Mouse (Mus musculus): ENCODE results near the gene Adamtsl1. TPM values are rescaled to one million over a fixed set of nuclear protein-coding genes. Genes with fewer than 3 reads are reported as not detected.

The Adamtsl1 gene
- polyA plus RNA-seq, 1 experiment from 2014 or later = 12.5 TPM

GRCm38 (mm10) chr4:86289511-86290273 lies 775.7 kb downstream of the Adamtsl1 start:
- Histone ChIP-seq H3K27ac (ENCODE audit: low read depth, low read length) (no peak overlapping the region), H3K9me3 (ENCODE audit: control insufficient read depth, low read length) (no peaks in the 10 kb centered on the region), H3K27me3 (replicated peaks; ENCODE audit: control insufficient read depth, insufficient read depth, low read length) (no peaks in the 10 kb centered on the region), H3K4me2 (ENCODE audit: low read length) (no peak overlapping the region), H3K4me1 (ENCODE audit: control insufficient read depth, insufficient read depth, low read depth, low read length) (no peaks in the 10 kb centered on the region), H3K36me3 (ENCODE audit: control insufficient read depth, insufficient read depth, low read length) (no peaks in the 10 kb centered on the region), H3K4me3 (ENCODE audit: low read length) (no peak overlapping the region), H3K9ac (ENCODE audit: low read depth, low read length) (no peak overlapping the region)
- WGBS = 75% methylated on average over 12 of the region's 12 CpGs
- no peak for ATAC-seq

DNA sequence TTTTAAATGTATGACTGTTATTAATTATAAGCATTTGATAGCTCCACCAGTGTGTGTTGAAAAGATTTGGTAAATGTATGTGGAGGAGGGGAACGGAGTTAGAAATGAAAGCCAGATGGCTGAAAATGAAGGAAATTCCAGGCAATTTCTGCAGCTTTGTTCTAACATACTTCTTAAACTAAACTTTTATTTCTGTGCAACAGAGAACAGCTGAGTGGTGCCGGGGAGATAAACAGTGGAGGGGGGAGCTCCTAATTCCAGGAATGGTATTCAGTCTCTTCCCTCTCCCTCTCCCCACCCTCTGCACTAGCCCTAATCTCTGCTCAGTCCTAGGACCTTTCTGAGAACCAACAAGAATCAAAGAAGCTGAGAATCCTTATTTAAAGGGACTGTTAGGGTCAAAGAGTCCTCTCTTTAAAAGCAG lies 780.9 kb downstream of the Adamtsl1 start:
- Histone ChIP-seq H3K36me3 (ENCODE audit: control insufficient read depth, insufficient read depth, low read length) (no peaks in the 10 kb centered on the region), H3K4me3 (ENCODE audit: low read length) (no peak overlapping the region), H3K27me3 (replicated peaks; ENCODE audit: control insufficient read depth, insufficient read depth, low read length) (no peaks in the 10 kb centered on the region), H3K4me1 (ENCODE audit: control insufficient read depth, insufficient read depth, low read depth, low read length) (no peaks in the 10 kb centered on the region), H3K27ac (ENCODE audit: low read depth, low read length) (no peak overlapping the region), H3K9me3 (ENCODE audit: control insufficient read depth, low read length) (no peaks in the 10 kb centered on the region), H3K4me2 (ENCODE audit: low read length) (no peak overlapping the region), H3K9ac (ENCODE audit: low read depth, low read length) (no peak overlapping the region)
- WGBS = 58% methylated on average over 2 of the region's 2 CpGs
- no peak for ATAC-seq

GRCm38 (mm10) chr4:86301469-86301868 lies 787.5 kb downstream of the Adamtsl1 start:
- no peaks in the 10 kb centered on the region for H3K36me3 ChIP-seq (ENCODE audit: control insufficient read depth, insufficient read depth, low read length)
- no peaks in the 10 kb centered on the region for H3K27me3 ChIP-seq (replicated peaks; ENCODE audit: control insufficient read depth, insufficient read depth, low read length)
- H3K4me1 ChIP-seq (ENCODE audit: control insufficient read depth, insufficient read depth, low read depth, low read length) = no peaks in the 10 kb centered on the region
- no peak for ATAC-seq
- no peaks in the 10 kb centered on the region for H3K9me3 ChIP-seq (ENCODE audit: control insufficient read depth, low read length)
- no peak overlapping the region for H3K4me2 ChIP-seq (ENCODE audit: low read length)
- 89% methylated on average over 6 of the region's 6 CpGs for WGBS
- no peak overlapping the region for H3K9ac ChIP-seq (ENCODE audit: low read depth, low read length)
- no peak overlapping the region for H3K4me3 ChIP-seq (ENCODE audit: low read length)
- no peak overlapping the region for H3K27ac ChIP-seq (ENCODE audit: low read depth, low read length)

- no peak for ATAC-seq
- H3K4me3 ChIP-seq (ENCODE audit: low read length) = no peak overlapping the region
- no peaks in the 10 kb centered on the region for H3K36me3 ChIP-seq (ENCODE audit: control insufficient read depth, insufficient read depth, low read length)
- H3K27ac ChIP-seq (ENCODE audit: low read depth, low read length) = no peak overlapping the region
- H3K27me3 ChIP-seq (replicated peaks; ENCODE audit: control insufficient read depth, insufficient read depth, low read length) = no peaks in the 10 kb centered on the region
- WGBS = 76% methylated on average over 4 of the region's 4 CpGs
- H3K4me1 ChIP-seq (ENCODE audit: control insufficient read depth, insufficient read depth, low read depth, low read length) = no peaks in the 10 kb centered on the region
- H3K9me3 ChIP-seq (ENCODE audit: control insufficient read depth, low read length) = no peaks in the 10 kb centered on the region
- H3K9ac ChIP-seq (ENCODE audit: low read depth, low read length) = no peak overlapping the region
- no peak overlapping the region for H3K4me2 ChIP-seq (ENCODE audit: low read length)
These were observed 788.1 kb downstream of the Adamtsl1 start for GRCm38 (mm10) chr4:86302095-86302494.

DNA sequence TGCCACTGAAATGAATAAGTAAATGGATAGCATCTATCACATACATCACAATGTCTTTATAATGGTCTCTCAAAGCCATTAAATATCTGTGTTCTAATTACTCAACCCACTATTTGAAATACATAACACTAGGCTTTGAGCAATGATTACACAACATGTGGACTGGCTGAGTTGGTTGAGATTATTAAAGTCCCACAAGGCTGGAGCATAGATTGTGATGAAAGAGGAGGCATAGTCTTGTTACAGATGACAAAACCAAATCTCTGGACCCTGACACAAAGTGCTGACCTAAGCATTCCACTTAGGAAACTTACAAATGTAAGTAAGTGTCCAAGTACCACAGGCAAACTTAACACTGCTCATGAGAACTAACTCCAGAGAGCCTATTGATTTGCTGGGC lies 792.8 kb downstream of the Adamtsl1 start:
- no peak overlapping the region for H3K27ac ChIP-seq (ENCODE audit: low read depth, low read length)
- ATAC-seq = no peak
- H3K4me1 ChIP-seq (ENCODE audit: control insufficient read depth, insufficient read depth, low read depth, low read length) = no peaks in the 10 kb centered on the region
- H3K27me3 ChIP-seq (replicated peaks; ENCODE audit: control insufficient read depth, insufficient read depth, low read length) = no peaks in the 10 kb centered on the region
- H3K36me3 ChIP-seq (ENCODE audit: control insufficient read depth, insufficient read depth, low read length) = no peaks in the 10 kb centered on the region
- H3K4me2 ChIP-seq (ENCODE audit: low read length) = no peak overlapping the region
- H3K9ac ChIP-seq (ENCODE audit: low read depth, low read length) = no peak overlapping the region
- H3K9me3 ChIP-seq (ENCODE audit: control insufficient read depth, low read length) = no peaks in the 10 kb centered on the region
- no peak overlapping the region for H3K4me3 ChIP-seq (ENCODE audit: low read length)

DNA sequence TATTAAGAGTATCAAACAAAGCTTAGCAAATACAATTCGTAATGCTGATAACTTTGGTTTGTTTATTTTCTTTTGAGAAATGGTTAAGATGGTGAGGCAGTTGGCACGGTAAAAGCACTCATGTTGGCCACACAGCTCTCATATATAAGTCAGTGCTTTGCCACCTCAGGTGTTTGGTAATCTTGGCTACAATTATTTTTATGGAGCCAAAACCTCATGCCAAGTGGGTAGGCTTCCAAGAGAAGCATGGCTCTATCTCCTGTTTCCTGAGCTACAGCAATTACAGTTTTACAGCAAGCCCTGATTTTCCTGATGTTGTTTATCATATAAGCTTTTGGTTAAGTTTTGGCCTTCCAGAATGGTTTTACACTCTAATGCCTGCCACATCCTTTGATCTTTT lies 795.2 kb downstream of the Adamtsl1 start:
- WGBS = 89% methylated on average over 2 of the region's 2 CpGs
- Histone ChIP-seq H3K4me2 (ENCODE audit: low read length) (no peak overlapping the region), H3K27me3 (replicated peaks; ENCODE audit: control insufficient read depth, insufficient read depth, low read length) (no peaks in the 10 kb centered on the region), H3K4me1 (ENCODE audit: control insufficient read depth, insufficient read depth, low read depth, low read length) (no peaks in the 10 kb centered on the region), H3K9ac (ENCODE audit: low read depth, low read length) (no peak overlapping the region), H3K4me3 (ENCODE audit: low read length) (no peak overlapping the region), H3K27ac (ENCODE audit: low read depth, low read length) (no peak overlapping the region), H3K9me3 (ENCODE audit: control insufficient read depth, low read length) (no peaks in the 10 kb centered on the region), H3K36me3 (ENCODE audit: control insufficient read depth, insufficient read depth, low read length) (no peaks in the 10 kb centered on the region)
- ATAC-seq = no peak

DNA sequence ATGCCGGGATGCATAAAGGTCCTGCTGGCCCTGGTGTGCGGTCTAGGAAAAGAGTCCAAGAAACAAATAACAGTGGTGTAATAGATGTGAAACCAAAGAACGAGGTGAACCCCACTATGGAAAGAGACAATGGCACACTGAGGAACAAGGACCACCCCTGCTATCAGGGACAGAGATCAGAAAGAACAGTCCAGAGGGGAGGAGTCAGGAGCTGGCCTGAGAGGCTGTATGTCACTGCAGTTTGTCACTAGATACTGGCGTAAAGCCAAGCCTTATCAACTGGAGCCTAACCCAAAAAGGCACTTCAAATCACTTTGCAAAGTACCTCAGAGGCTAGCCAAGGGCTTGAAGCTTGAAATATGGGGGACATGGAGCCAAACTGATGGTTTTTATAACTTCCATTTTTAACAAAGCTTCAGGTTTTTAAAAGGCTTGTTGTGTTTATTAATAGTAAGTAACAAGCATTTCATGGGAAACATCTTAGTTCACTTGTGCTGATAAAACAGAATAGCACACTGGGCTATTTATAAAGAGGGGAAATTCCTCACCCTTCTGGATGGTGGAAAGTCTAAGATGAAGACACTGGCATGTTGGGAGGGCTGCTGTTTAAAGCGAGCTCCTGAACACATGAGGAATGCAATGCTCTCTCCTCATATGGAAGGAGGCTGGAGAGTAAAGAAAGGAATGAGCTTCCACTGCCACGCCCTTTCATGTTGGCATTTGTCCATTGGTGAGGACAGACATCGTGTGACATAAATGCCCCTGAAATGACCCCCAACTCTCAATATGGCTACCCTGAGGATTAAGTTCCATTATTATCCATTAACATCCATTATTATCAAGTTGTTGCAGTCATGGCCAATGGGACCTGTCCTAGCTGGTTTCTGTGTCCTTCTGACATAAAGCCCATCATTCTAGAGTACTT lies 797.1 kb downstream of the Adamtsl1 start:
- Histone ChIP-seq H3K27me3 (replicated peaks; ENCODE audit: control insufficient read depth, insufficient read depth, low read length) (no peaks in the 10 kb centered on the region), H3K4me3 (ENCODE audit: low read length) (no peak overlapping the region), H3K4me1 (ENCODE audit: control insufficient read depth, insufficient read depth, low read depth, low read length) (no peaks in the 10 kb centered on the region), H3K4me2 (ENCODE audit: low read length) (no peak overlapping the region), H3K9ac (ENCODE audit: low read depth, low read length) (no peak overlapping the region), H3K27ac (ENCODE audit: low read depth, low read length) (no peak overlapping the region), H3K36me3 (ENCODE audit: control insufficient read depth, insufficient read depth, low read length) (no peaks in the 10 kb centered on the region), H3K9me3 (ENCODE audit: control insufficient read depth, low read length) (no peaks in the 10 kb centered on the region)
- no peak for ATAC-seq
- 64% methylated on average over 7 of the region's 7 CpGs for WGBS

DNA sequence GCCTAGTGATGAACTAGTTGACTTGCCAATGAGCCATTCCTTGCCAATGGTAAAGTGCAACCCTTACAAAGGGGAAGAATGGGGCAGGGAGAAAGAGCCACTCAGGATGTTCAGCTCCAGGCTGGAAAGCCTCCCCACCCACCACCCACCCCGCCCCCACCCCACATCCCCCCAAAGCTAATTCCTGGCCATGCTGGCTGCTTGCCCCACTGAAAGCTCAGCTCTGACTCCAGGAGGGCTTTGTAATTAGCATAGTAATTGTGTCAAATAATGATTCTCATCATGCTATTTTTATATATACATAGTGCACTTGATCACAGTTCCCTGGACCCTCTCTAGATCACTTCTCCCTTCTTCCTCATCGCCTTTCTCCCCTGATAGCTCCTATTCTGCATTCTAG lies 798.4 kb downstream of the Adamtsl1 start:
- H3K27ac ChIP-seq (ENCODE audit: low read depth, low read length) = no peak overlapping the region
- no peak overlapping the region for H3K4me2 ChIP-seq (ENCODE audit: low read length)
- no peaks in the 10 kb centered on the region for H3K36me3 ChIP-seq (ENCODE audit: control insufficient read depth, insufficient read depth, low read length)
- H3K4me3 ChIP-seq (ENCODE audit: low read length) = no peak overlapping the region
- H3K9ac ChIP-seq (ENCODE audit: low read depth, low read length) = no peak overlapping the region
- no peak for ATAC-seq
- 63% methylated on average over 2 of the region's 2 CpGs for whole genome bisulfite sequencing
- no peaks in the 10 kb centered on the region for H3K4me1 ChIP-seq (ENCODE audit: control insufficient read depth, insufficient read depth, low read depth, low read length)
- no peaks in the 10 kb centered on the region for H3K27me3 ChIP-seq (replicated peaks; ENCODE audit: control insufficient read depth, insufficient read depth, low read length)
- H3K9me3 ChIP-seq (ENCODE audit: control insufficient read depth, low read length) = no peaks in the 10 kb centered on the region

GRCm38 (mm10) chr4:86314442-86314841 lies 800.5 kb downstream of the Adamtsl1 start:
- Histone ChIP-seq H3K27ac (ENCODE audit: low read depth, low read length) (no peak overlapping the region), H3K4me3 (ENCODE audit: low read length) (no peak overlapping the region), H3K27me3 (replicated peaks; ENCODE audit: control insufficient read depth, insufficient read depth, low read length) (no peaks in the 10 kb centered on the region), H3K9me3 (ENCODE audit: control insufficient read depth, low read length) (no peaks in the 10 kb centered on the region), H3K9ac (ENCODE audit: low read depth, low read length) (no peak overlapping the region), H3K4me1 (ENCODE audit: control insufficient read depth, insufficient read depth, low read depth, low read length) (no peaks in the 10 kb centered on the region), H3K36me3 (ENCODE audit: control insufficient read depth, insufficient read depth, low read length) (no peaks in the 10 kb centered on the region), H3K4me2 (ENCODE audit: low read length) (no peak overlapping the region)
- 66% methylated on average over 3 of the region's 3 CpGs for WGBS
- ATAC-seq = no peak
